Mouse (Mus musculus): Measurements from ENCODE around the gene Zfp853.

DNA sequence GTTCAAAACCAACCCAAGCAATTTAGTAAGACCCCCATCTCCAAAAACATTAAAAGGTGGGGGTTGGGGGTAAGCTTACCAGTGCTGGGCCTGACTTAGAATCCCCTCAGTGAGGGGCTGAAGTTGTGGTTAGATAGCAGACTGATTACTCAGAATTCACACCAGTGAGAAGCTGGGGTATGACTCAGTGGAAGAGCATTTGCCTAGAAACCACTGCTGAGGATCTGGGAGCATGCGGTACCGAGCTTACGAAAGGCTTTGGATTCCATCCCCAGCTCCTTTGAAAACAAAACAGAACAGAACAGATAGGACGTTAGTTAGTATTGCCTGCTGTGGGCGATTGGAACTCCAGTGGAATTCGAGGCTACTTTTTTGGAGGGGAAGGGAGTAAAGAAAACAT, 21.8 kb downstream of the Zfp853 start:
- no peak for TF ChIP-seq POLR2A (IDR thresholded peaks at IDR 0.05; ENCODE audit: low read depth, low read length)
- TF ChIP-seq CTCF (conservative IDR thresholded peaks at IDR 0.05; ENCODE audit: insufficient read depth, insufficient read length, low read depth, low read length) = no peak
